Mouse (Mus musculus) heart, adult 2 months (tissue): ENCODE measurements around the gene Lactb.

Experiments
- CTCF ChIP-seq: fragments of 200-600 bp; IDR thresholded peaks from 2 replicates; pipeline ENCODE4 v1.8.1; 2022; ENCODE audit warnings: antibody characterized with exemption, mild to moderate bottlenecking, moderate library complexity
- EP300 ChIP-seq: fragments of 200-500 bp; IDR thresholded peaks from 2 replicates; pipeline ENCODE4 v1.6.1; 2011; ENCODE audit warnings: low read depth, low read length, control low read depth; ENCODE audit not compliant: insufficient read depth

DNA sequence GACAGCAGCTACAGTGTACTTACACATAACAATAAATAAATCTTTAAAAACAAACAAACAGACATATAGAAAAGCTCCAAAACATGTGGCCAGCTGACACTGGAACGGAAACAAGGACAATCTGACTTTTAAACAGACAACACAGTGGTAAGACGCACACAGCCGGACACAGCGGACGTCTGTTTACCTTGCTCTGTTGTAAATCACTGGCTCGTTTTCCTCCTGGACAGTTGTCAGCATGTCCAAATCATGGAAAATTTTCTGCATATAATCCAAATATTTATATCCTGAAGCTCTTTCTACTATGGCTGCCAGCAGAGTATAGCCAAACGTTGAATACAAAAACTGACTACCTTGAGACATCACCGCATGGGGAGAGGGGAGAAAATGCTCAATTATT, 7.8 kb downstream of the Lactb start:
- TF ChIP-seq EP300 (no peak), CTCF (no peak)
